In genomic region chr12:77694101-77694500, GRCm38 (mm10) we compare ENCODE assay signal across 24 mouse cellular contexts.
A peak's percentile ranks its signal among the peaks of the same experiment; 100 is the strongest.
DNase-seq lines count a peak whose midpoint lies in the region; ATAC-seq lines count a peak whose summit lies in the region.
"Had no signal": no experiment of that assay in that cellular context is flagged by ENCODE, and none has a peak within 500 bp of the region (broad histone marks: within the 10 kb centered on the region; RNA-seq: fewer than 3 reads in every experiment).

No protein-coding gene starts in this region.

- H3K4me3 ChIP-seq in kidney, embryonic 14.5 days (ENCODE audit: low read length): no peak overlapping the region
- H3K4me3 ChIP-seq: embryonic facial prominence, embryonic 10.5 days; heart, embryonic 15.5 days; liver, embryonic 15.5 days had no signal

- no peak overlapping the region for H3K27ac ChIP-seq in kidney, embryonic 14.5 days (ENCODE audit: low read depth, low read length)
- H3K27ac ChIP-seq: embryonic facial prominence, embryonic 10.5 days; heart, embryonic 15.5 days; liver, embryonic 15.5 days; macrophage had no signal

- no peaks in the 10 kb centered on the region for H3K27me3 ChIP-seq in kidney, embryonic 14.5 days (ENCODE audit: control insufficient read depth, insufficient read depth, low read length)
- H3K27me3 ChIP-seq: heart, embryonic 15.5 days; liver, embryonic 15.5 days had no signal

- H3K4me2 ChIP-seq in kidney, embryonic 14.5 days (replicated peaks; ENCODE audit: low read depth, low read length): no peak overlapping the region
- H3K4me2 ChIP-seq: heart, embryonic 15.5 days; liver, embryonic 15.5 days; midbrain, embryonic 11.5 days had no signal

- ATAC-seq in kidney, embryonic 14.5 days (ENCODE audit: low FRiP score, low TSS enrichment): no peak
- ATAC-seq: activated CD4-positive, CD25-positive, alpha-beta regulatory T cell, adult 4 months; hindbrain, embryonic 16.5 days; intestine, postnatal 0 days had no signal

- H3K4me1 ChIP-seq in kidney, embryonic 14.5 days (ENCODE audit: control insufficient read depth, insufficient read depth, low read length): 0 out of 2 replicates have a peak, but pooled peaks cover 4% of the 10 kb centered on the region
- H3K4me1 ChIP-seq: liver, embryonic 15.5 days had no signal

- no peak overlapping the region for H3K9ac ChIP-seq in kidney, embryonic 14.5 days (ENCODE audit: low read depth, low read length)
- H3K9ac ChIP-seq: heart, embryonic 15.5 days; liver, embryonic 15.5 days had no signal

- 48% methylated on average over 6 of the region's 6 CpGs for whole genome bisulfite sequencing in kidney, embryonic 14.5 days

- H3K36me3 ChIP-seq in kidney, embryonic 14.5 days (ENCODE audit: control insufficient read depth, insufficient read depth, low read length): no peaks in the 10 kb centered on the region
- H3K36me3 ChIP-seq: embryonic facial prominence, embryonic 10.5 days; G1E; heart, embryonic 15.5 days; liver, embryonic 15.5 days had no signal

- DNase-seq in cerebellum, postnatal 10 days: peak; percentile 25 to 34
- no peak for DNase-seq in cerebellum, postnatal 4 days (ENCODE audit: low spot score in 2 of 2)
- peak; percentile 5 to 12 for DNase-seq in kidney, postnatal 36 days
- peak; percentile 15 to 16 for DNase-seq in right cerebral cortex, adult 2 months (ENCODE audit: low spot score in 2 of 2)
- no peak for DNase-seq in right cerebral cortex, postnatal 4 days
- no peak for DNase-seq in spleen, postnatal 4 days (ENCODE audit: low spot score in 2 of 2)
- no peak for DNase-seq in embryo, embryonic 9.5 days (ENCODE audit: extremely low spot score)
- DNase-seq: adrenal gland, postnatal 14 days; cerebellum, adult 9-11 months; gastrocnemius, postnatal 25 days; heart, postnatal 4 days; left cerebral cortex, postnatal 4 days; spleen, adult 18-20 months; thymus, adult 2 months had no signal

- no peaks in the 10 kb centered on the region for H3K9me3 ChIP-seq in kidney, embryonic 14.5 days (ENCODE audit: control insufficient read depth, low read length)
- H3K9me3 ChIP-seq: embryonic facial prominence, embryonic 10.5 days; G1E; heart, embryonic 15.5 days; liver, embryonic 15.5 days had no signal

Comparison
In these comparisons a context has a peak if more than half of its experiments do, and no peak if none do; other contexts are left out.
1. DNase-seq: peak in cerebellum, postnatal 10 days (2 of 2), kidney, postnatal 36 days (2 of 2) and right cerebral cortex, adult 2 months (2 of 2); none in cerebellum, postnatal 4 days (0 of 2), right cerebral cortex, postnatal 4 days (single experiment), spleen, postnatal 4 days (0 of 2) and embryo, embryonic 9.5 days (single experiment).